Mouse (Mus musculus) testis, adult 2 months (tissue): ENCODE measurements around the gene Myh13.

Experiments used
- CTCF ChIP-seq: fragments of 200-500 bp; IDR thresholded peaks from 2 replicates; pipeline ENCODE4 v1.5.1; 2012; ENCODE audit warnings: low read depth, mild to moderate bottlenecking, inconsistent platforms, low read length, moderate library complexity; ENCODE audit not compliant: control insufficient read depth, insufficient read depth, insufficient replicate concordance
- POLR2A ChIP-seq: fragments of 200-500 bp; IDR thresholded peaks from 2 replicates; pipeline ENCODE4 v1.6.1; 2012; ENCODE audit warnings: low read depth, mild to moderate bottlenecking, inconsistent platforms, low read length, moderate library complexity; ENCODE audit not compliant: control insufficient read depth

- TF ChIP-seq CTCF: no peak
- no peak for TF ChIP-seq POLR2A
These were observed 5.1 kb downstream of the Myh13 start for GRCm38 (mm10) chr11:67326536-67326935.
